Mouse (Mus musculus) CH12.LX (cell line): ENCODE data around the gene Dcaf11.
A peak's percentile ranks its signal among the peaks of the same experiment; 100 is the strongest.

Experiments used
- CTCF ChIP-seq, 2 experiments: IDR thresholded peaks in 1 of 2; conservative IDR thresholded peaks in 1 of 2; 2 replicates each; pipeline ENCODE4 v1.5.1; 2011 to 2012; ENCODE audit warnings: low read depth in 2 of 2, low read length in 2 of 2, improper control_type of control experiment in 1 of 2, inconsistent platforms in 1 of 2, mild to moderate bottlenecking in 1 of 2, moderate library complexity in 1 of 2
- ELF1 ChIP-seq: IDR thresholded peaks from 2 replicates; pipeline ENCODE4 v1.6.1; 2014; ENCODE audit warnings: low read depth, mild to moderate bottlenecking, inconsistent platforms, low read length, improper control_type of control experiment
- MEF2A ChIP-seq: IDR thresholded peaks from 2 replicates; pipeline ENCODE4 v1.6.1; 2014; ENCODE audit warnings: low read depth, mild to moderate bottlenecking, inconsistent platforms, low read length, improper control_type of control experiment, borderline replicate concordance
- POLR2A ChIP-seq: IDR thresholded peaks from 2 replicates; pipeline ENCODE4 v1.6.1; 2011; ENCODE audit warnings: low read depth, mild to moderate bottlenecking, improper control_type of control experiment, low read length
- POLR2AphosphoS2 ChIP-seq: IDR thresholded peaks from 2 replicates; pipeline ENCODE4 v1.6.1; 2011; ENCODE audit warnings: low read depth, low read length, improper control_type of control experiment
- UBTF ChIP-seq: IDR thresholded peaks from 2 replicates; pipeline ENCODE4 v1.6.1; 2012; ENCODE audit warnings: low read depth, mild to moderate bottlenecking, inconsistent platforms, low read length, improper control_type of control experiment, moderate library complexity

DNA sequence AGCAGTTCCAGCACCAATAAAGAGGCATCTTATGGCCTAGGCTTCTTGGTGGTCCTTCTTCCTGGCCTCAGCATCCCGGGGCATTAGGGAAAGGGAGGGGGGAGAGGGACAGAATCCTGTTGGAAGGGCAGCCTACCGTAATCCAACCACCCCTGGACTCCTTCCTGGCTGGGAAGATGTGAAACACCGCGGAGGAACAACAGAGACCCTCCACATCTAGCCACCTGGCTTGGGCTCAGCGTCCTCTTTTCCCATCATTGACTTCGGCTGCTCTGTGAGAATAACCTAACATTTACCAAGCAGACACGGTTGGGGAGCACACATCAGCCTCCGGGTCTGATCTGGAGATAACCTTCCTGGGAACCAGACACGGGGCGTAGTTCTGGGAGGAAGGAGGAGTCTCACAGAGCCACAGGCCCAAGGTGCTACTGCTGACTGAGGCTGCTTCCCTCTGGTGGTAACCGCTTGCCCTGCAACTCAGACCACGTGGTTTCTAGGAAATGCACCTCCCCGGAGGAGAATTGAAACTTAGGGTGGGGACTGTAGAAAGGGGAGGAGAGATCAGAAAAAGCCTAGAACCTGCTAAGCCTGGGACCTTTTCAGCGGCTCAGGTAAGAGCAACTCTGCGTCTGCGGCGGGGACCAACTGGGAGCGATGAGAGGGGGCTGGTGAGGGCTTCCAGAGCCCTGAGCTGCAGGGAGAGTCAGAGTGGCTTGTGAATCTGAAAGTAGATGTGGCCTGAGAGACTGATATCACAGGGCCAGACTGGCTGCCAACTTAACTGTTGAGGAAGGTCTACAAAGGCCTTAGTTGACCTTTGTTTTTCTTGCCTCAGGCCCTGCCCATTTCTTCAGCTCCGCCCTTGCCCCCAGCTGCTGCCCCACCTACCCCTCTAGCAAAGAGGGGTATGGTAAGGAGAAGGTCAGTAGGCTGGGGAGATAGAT lies 44.1 kb downstream of the Dcaf11 start:
- peak; percentile 69 to 94 for TF ChIP-seq CTCF (conservative IDR thresholded peaks at IDR 0.05 in 1 of 2, IDR thresholded peaks at IDR 0.05 in 1 of 2; ENCODE audit: low read depth in 2 of 2, low read length in 2 of 2)
- TF ChIP-seq POLR2A, result peak; percentile 69
- peak; percentile 86 for TF ChIP-seq ELF1
- peak; percentile 75 for TF ChIP-seq MEF2A
- peak; percentile 92; the same call in 1 of the 2 replicates for TF ChIP-seq POLR2AphosphoS2
- TF ChIP-seq UBTF, result no peak
